Mouse (Mus musculus): ENCODE measurements around the gene Resp18.
A peak's percentile ranks its signal among the peaks of the same experiment; 100 is the strongest.

Gene Resp18

GRCm38 (mm10) chr1:75278228-75278627 lies at the start of gene Resp18:
Gene Resp18 (minus strand): TSS chr1:75278415.
- no peak for DNase-seq

DNA sequence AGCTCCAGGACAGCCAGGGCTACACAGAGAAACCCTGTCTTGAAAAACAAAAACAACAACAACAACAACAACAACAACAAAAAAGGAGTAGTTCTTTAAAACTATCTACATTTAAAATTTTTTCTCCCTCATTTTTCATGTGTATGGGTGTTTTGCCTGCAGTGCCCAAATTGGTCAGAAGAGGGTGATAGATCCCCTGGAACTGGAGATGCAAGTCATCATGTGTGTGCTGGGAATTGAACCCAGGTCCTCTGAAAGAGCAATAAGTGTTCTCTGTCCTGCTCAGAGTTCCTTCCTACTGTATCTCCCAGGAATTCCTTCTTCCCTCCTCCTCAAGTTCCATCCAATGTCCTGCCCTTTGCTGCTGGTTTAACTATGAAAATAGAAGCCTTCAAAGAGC lies 49.2 kb upstream of the Resp18 start:
- DNase-seq: no peak

DNA sequence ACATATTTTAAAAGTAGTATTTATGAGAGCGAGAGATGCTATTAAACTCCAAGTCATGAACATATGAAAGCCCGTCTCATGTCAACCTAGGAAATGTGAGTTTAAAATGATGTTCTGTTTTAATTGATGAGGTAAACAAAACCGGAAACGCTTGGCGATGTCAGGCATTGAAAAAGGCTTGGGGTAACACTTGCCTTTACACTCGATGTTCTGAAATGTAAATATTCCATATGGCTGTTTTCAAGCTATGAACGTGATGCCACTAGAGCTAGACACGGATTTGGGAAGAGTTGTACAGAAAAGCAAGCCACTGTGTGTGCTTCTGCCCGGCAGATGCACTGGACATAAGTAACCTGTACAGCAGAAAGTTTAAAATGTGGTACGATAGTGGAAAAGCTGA lies 41.0 kb upstream of the Resp18 start:
- DNase-seq: no peak

DNA sequence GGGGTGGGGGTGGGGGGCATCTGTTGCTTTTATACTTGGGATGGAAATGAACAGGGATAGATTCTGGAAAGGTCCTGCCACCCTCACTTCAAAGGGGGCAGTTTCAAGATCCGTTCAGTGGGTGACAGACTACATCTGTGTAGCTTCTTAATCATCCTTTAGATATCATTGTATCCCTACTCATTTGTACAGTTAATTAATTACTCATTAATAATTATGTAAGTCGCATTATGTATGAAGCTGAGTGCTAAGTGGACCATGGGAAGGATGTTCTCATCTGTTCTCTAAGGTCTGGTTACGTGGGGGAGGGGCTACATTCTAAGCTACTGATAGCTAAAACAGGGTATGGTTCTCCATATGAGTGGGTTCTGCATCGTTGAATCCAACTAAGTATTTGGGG lies 40.5 kb upstream of the Resp18 start:
- no peak for DNase-seq

DNA sequence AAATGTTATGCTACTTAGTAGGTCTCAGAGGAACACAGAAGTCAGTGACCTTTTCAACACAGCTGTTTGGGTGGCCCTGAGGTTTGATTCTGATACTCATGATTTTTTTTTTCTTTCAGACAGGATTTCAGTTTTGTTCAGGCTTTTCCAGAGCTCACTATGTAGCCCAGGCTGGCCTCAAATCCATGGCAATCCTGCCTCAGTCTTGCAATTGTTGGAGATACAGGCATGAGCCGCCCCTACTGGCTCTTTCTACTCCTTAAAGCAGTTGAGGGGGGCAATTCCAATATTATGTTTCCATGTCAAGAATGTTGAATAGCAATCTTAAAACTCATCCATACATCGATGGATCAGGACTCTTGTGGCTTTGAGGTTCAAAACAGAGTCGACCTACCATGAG lies 40.1 kb upstream of the Resp18 start:
- no peak for DNase-seq

GRCm38 (mm10) chr1:75317241-75318201 lies 39.3 kb upstream of the Resp18 start, which contains the start of gene Dnpep:
Gene Dnpep (minus strand): TSS chr1:75317990.
- peak; percentile 100 for DNase-seq

DNA sequence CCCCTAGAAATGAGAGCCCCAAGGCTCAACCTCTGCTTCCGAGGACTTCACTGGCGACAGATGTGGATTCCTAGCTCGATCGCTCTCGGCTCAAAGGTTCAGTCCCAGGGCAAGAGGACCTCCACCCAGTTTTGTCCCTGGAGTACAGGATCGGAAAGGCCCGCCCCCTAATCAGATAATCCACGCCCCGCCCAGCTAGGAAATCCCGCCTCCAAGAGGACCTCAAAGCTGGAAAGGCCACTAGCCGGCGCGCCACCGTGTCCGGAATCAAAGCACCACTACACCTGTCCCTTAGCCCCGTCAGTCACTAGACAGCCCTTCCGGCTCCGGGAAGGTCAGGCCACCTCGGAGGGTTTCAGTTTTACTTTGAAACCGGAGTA lies 38.6 kb upstream of the Resp18 start:
- peak; percentile 94 to 95 for DNase-seq

GRCm38 (mm10) chr1:75315456-75316365 lies 37.5 kb upstream of the Resp18 start:
- no peak for DNase-seq

DNA sequence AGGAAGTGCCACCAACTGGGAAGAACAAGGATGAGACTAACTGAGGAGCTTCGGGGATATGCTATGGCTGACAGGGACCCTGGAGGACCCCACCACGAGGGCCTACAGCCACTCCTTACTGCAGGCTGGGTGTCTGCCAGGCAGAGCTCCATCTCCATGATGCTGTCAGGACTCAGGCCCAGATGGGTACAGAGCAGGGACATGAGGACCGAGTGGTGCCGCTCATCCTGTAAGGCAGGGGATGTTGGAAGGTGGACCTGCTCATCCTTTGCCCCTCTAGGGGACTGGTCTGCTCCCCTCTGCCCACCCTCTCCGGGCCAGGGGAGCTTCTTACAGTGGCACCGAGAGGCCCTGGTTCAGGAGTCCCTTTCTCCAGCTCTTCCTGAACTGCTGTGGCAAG lies 36.8 kb upstream of the Resp18 start:
- no peak for DNase-seq

GRCm38 (mm10) chr1:75311694-75312093 lies 33.5 kb upstream of the Resp18 start:
- no peak for DNase-seq

GRCm38 (mm10) chr1:75304662-75305061 lies 26.4 kb upstream of the Resp18 start:
- peak in 1 of 2 experiments; percentile 22 for DNase-seq

DNA sequence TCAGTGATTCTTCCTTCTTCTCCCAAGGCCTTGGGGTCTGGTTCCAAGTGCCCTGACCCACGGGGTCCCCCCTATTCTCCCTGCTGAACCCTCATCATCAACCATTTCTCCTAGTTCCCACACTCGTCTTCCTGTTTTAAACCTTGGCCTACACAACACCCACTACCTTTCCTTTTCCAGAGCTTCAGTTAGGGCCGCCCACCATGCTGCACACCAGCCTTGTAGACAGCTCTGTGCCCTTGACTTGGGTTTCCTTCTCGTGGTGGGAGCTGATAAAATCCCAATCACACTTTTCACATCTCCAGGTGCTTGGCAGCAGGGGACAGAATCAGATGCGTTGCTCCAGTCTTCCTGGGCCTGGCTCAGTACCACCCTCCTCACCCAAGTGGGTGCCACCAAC lies 16.1 kb upstream of the Resp18 start:
- DNase-seq: no peak

DNA sequence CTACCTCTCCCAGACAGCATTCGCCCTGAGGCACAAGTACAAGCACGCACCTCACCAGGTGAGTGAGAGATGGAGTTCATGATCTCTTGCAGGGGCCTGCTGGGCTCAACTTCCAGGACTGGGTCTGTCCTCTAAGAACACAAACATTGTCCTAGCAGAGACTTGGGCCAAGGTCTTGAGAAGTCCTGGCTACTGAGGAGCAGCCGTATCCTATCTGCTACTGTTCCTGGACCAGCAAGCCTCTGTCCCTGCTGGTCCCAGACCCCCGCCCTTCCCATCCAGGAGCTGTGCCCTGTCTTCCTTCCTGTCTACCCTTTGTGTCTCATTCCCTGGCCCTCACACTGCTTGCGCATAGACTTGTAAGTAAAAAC lies 15.1 kb upstream of the Resp18 start:
- no peak for DNase-seq

GRCm38 (mm10) chr1:75292476-75293330 lies 14.5 kb upstream of the Resp18 start:
- no peak for DNase-seq

DNA sequence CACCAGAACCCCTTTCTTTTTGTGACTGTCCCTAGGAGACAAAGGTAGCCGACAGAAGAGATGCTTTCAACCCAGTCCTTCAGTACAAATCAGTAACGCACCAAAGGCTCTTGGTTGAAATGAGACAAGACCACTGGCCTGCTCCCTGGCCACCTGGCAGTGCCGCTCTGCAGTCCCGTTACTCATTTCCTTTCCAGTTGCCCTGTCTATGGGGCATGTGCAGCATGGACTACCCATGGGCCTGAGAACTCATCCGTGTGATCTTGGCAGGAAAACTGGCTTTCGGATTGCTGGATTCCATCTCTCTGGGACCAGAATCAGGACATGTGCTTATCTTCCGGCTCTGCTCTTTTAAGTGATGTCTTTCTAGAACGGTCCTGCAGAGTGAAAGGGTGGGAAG lies 13.1 kb upstream of the Resp18 start:
- DNase-seq: no peak

DNA sequence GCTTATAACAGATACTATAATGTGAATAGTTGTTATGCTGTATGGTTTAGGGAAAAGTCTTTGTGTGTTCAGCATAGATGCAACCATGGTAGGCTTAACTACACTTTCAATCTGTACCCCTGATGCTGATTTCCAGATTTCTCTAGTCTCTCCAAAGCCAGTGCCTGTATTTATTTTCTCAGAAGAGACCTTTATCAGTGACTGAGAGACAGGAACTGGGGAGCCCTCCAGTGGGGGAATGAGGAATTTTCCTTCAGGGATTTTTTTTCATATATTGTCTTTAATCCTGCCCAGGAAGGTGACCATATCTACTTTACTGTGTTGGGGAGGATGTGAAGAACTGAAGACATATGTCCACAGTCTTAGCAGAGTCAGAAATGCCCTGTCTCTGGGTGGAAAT lies 12.4 kb upstream of the Resp18 start:
- peak in 1 of 2 experiments; percentile 45 for DNase-seq

GRCm38 (mm10) chr1:75289888-75290431 lies 11.7 kb upstream of the Resp18 start:
- DNase-seq: no peak

GRCm38 (mm10) chr1:75289376-75289775 lies 11.2 kb upstream of the Resp18 start:
- DNase-seq: peak in 1 of 2 experiments; percentile 4

- DNase-seq: no peak
These were observed 6.7 kb upstream of the Resp18 start for GRCm38 (mm10) chr1:75284911-75285310.

GRCm38 (mm10) chr1:75283017-75283416 lies 4.8 kb upstream of the Resp18 start:
- no peak for DNase-seq

DNA sequence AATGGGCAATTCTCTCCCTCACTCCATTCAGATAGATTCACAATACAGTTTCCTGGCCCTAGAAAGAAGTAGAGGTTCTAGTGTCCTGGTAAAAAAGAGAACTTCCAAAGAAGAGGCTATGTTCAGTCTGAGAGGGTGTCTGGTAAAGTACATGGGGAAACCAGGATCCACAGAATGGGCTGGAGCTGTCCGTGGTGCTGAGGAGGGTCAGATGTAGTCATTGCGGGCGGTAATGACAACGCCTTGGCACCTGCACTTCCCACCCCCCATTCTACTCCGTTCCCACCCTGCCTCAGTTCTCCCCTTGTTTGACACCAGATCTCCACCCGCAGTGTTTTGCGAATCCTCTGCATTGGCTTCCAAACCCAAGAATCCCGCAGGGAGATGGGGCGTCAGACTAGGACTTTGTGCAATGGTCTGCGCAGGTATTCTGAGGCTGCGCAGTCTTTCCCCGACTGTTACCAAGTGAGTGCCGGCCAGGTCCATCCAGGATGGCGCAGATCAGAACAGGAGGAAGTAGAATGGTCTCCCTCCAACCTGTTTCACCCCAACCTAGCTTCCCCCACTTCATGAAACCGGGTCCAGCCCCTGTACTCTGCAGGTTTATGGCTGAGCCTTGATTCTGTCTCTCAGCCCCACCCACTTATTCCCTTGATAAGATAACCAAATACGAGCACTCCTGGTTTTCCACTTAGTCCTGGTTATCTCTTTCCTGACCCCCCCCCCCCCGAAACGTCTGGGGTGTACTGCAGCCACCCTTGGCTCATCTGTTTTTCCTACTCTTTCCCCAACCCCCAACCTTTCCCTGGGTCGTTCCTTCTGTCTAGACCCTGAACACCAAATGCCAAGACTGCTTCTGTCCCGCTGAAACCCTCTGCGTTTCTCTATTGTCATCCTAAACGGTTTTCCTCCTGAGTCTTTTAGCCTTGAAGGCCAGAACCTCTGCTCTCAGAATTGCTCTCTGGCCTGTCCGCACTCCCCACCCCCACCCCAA lies 723 bp downstream of the Resp18 start:
- DNase-seq: peak; percentile 57 to 79

Data from kidney, postnatal 25 days (tissue).